Mouse (Mus musculus) liver, embryonic 14.5 days (tissue): ENCODE results near the gene Tat. TPM values are rescaled to one million over a fixed set of nuclear protein-coding genes. Genes with fewer than 3 reads are reported as not detected.

Source experiments
- ATAC-seq: fragments of 200-750 bp; cut with Nextera tagmentation; 2 replicates; pipeline ENCODE4 v1.8.0; 2017; ENCODE audit warnings: moderate number of reproducible peaks, mild to moderate bottlenecking, moderate library complexity; ENCODE audit not compliant: insufficient read depth
- DNase-seq, 3 experiments: peaks; one replicate each; pipeline ENCODE4 v3.0.0-alpha.2; 2012 to 2013; ENCODE audit warnings: low read depth in 3 of 3, low spot score in 3 of 3
- H3K27ac ChIP-seq: fragments of 300-500 bp; sonication (generic); 2 replicates; pipeline ENCODE4 v1.5.1; 2014; ENCODE audit warnings: moderate library complexity, mild to moderate bottlenecking, control low read depth, inconsistent platforms
- H3K27me3 ChIP-seq: fragments of 300-500 bp; sonication (generic); 2 replicates; pipeline ENCODE4 v1.6.1; 2014; ENCODE audit warnings: mild to moderate bottlenecking, low read length, moderate library complexity; ENCODE audit not compliant: control insufficient read depth, insufficient read depth
- H3K36me3 ChIP-seq: fragments of 300-500 bp; sonication (generic); replicated peaks from 2 replicates; pipeline ENCODE4 v1.6.1; 2014; ENCODE audit warnings: low read depth; ENCODE audit not compliant: control insufficient read depth, insufficient read depth
- H3K4me1 ChIP-seq, 2 experiments: fragments of 200-500 bp in 1 of 2; fragments of 300-500 bp in 1 of 2; sonication (generic) in 1 of 2; replicated peaks; 2 replicates each; pipeline ENCODE4 v1.6.1; 2012 to 2014; ENCODE audit warnings: antibody characterized with exemption in 1 of 2, inconsistent platforms in 1 of 2, low read length in 1 of 2; ENCODE audit not compliant: control insufficient read depth in 2 of 2, insufficient read depth in 2 of 2
- H3K4me2 ChIP-seq: fragments of 300-500 bp; sonication (generic); 2 replicates; pipeline ENCODE4 v1.6.1; 2014; ENCODE audit warnings: low read depth, mild to moderate bottlenecking, control low read depth, moderate library complexity
- H3K4me3 ChIP-seq, 2 experiments: fragments of 200-500 bp in 1 of 2; fragments of 300-500 bp in 1 of 2; sonication (generic) in 1 of 2; 2 replicates each; pipeline ENCODE4 v1.5.1; 2012 to 2014; ENCODE audit warnings: low read depth in 2 of 2, low read length in 2 of 2, mild to moderate bottlenecking in 2 of 2, control low read depth in 1 of 2, inconsistent platforms in 1 of 2, moderate library complexity in 1 of 2; ENCODE audit not compliant: insufficient read depth in 1 of 2
- H3K9ac ChIP-seq: fragments of 300-500 bp; sonication (generic); replicated peaks from 2 replicates; pipeline ENCODE4 v1.6.1; 2014; ENCODE audit warnings: mild to moderate bottlenecking, control low read depth, moderate library complexity
- H3K9me3 ChIP-seq: fragments of 300-500 bp; sonication (generic); 2 replicates; pipeline ENCODE4 v1.6.1; 2016; ENCODE audit warnings: low read length, mixed read lengths; ENCODE audit not compliant: control insufficient read depth
- CTCF ChIP-seq: IDR thresholded peaks from 2 replicates; pipeline ENCODE4 v1.5.1; 2016; ENCODE audit warnings: antibody characterized with exemption, low read depth, control low read depth
- EP300 ChIP-seq: IDR thresholded peaks from 2 replicates; pipeline ENCODE4 v1.6.1; 2016; ENCODE audit warnings: antibody characterized with exemption, low read depth
- WGBS: fragments of 180-500 bp; shearing (Covaris S2); extraction: QIAGEN DNeasy Blood & Tissue Kit; methylation state at CpG from one replicate; pipeline ENCODE4 v1.1.7; 2014; ENCODE audit not compliant: insufficient replicate concordance; 5-methylcytosine and 5-hydroxymethylcytosine counted together
- polyA plus RNA-seq, 2 experiments: library from polyadenylated mRNA; depleted of rRNA in 1 of 2; stranded (reverse) in 1 of 2; unstranded in 1 of 2; fragments of >200 nt; fragmentation: Nextera tagmentation in 1 of 2; extraction: Ambion mirVana in 1 of 2; gene quantifications; 2 replicates each; pipeline versions ENCODE4 v1.2.1 to v1.2.3; 2012 to 2014

Tat gene
- polyA plus RNA-seq, 2 experiments, result 0.25 to 0.27 TPM

GRCm38 (mm10) chr8:109947447-109948284 lies 42.6 kb upstream of the Tat start:
- no peak for ATAC-seq

DNA sequence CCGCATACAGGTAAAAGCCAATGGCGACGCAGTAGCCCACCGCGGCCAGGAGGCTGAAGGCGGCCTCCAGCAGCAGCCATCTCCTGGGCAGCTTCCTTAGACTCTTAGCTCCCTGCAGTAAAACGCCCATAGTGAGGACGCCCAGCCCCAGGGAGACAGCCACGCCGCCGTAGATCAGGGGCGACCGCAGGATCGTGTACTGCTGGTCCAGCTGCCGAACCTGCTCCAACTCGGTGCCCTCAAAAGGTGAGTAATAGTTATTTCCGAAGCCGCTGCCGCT lies 42.0 kb upstream of the Tat start:
- peaks cover 25% of the 10 kb centered on the region for H3K27me3 ChIP-seq
- no peak for TF ChIP-seq CTCF
- no peak for TF ChIP-seq EP300
- H3K36me3 ChIP-seq, result no peaks in the 10 kb centered on the region
- H3K4me2 ChIP-seq, result no peak overlapping the region
- H3K4me1 ChIP-seq, result peaks cover 0 to 4% of the 10 kb centered on the region in 2 experiments; a peak in 1 of 4 replicates
- DNase-seq, result no peak
- H3K27ac ChIP-seq, result no peak overlapping the region
- H3K9me3 ChIP-seq, result no peaks in the 10 kb centered on the region
- no peak for ATAC-seq
- H3K4me3 ChIP-seq, result no peak overlapping the region
- no peak overlapping the region for H3K9ac ChIP-seq
- 4% methylated on average over 19 of the region's 19 CpGs for WGBS

More at GRCm38 (mm10) chr8:109947447-109948284, 42.6 kb upstream of the Tat start:
- TF ChIP-seq EP300, result no peak
- peak; percentile 82 for TF ChIP-seq CTCF
- H3K4me1 ChIP-seq, result peaks cover 0 to 4% of the 10 kb centered on the region in 2 experiments; a peak in 1 of 4 replicates
- H3K36me3 ChIP-seq, result no peaks in the 10 kb centered on the region
- no peak overlapping the region for H3K4me3 ChIP-seq
- no peak overlapping the region; the same call in 1 of the 2 replicates for H3K4me2 ChIP-seq
- H3K9ac ChIP-seq, result no peak overlapping the region
- WGBS, result 4% methylated on average over 26 of the region's 26 CpGs
- no peaks in the 10 kb centered on the region for H3K9me3 ChIP-seq
- H3K27me3 ChIP-seq, result peaks cover 25% of the 10 kb centered on the region
- DNase-seq, result no peak
- H3K27ac ChIP-seq, result no peak overlapping the region

DNA sequence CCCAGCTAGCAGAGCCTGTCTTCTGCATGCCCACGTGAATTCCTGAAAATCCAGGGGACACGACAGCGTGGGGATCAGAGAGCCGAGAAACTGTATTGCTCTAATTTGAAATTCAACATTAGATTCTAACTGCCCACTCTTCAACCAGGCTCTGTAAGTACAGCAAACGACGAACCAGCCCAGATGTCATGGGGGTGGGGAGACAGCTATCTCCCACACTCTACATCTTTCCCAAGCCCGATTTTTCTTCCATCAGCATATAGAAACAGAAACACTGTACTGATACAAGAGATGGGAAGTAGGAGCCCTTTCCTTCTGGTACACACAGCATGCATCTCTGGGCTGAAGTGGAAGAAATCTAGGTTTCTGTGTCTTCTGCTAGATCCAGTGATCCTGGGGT lies 38.1 kb upstream of the Tat start:
- DNase-seq (no peak), ATAC-seq (no peak)
- Histone ChIP-seq H3K4me3 (no peak overlapping the region), H3K9me3 (no peaks in the 10 kb centered on the region), H3K4me1 (0 out of 4 replicates have a peak, but pooled peaks cover 0 to 2% of the 10 kb centered on the region in 2 experiments), H3K4me2 (no peak overlapping the region), H3K9ac (no peak overlapping the region), H3K27ac (no peak overlapping the region), H3K27me3 (peaks cover 22% of the 10 kb centered on the region), H3K36me3 (no peaks in the 10 kb centered on the region)
- TF ChIP-seq EP300, result no peak
- no peak for TF ChIP-seq CTCF
- 62% methylated on average over 7 of the region's 7 CpGs for WGBS

DNA sequence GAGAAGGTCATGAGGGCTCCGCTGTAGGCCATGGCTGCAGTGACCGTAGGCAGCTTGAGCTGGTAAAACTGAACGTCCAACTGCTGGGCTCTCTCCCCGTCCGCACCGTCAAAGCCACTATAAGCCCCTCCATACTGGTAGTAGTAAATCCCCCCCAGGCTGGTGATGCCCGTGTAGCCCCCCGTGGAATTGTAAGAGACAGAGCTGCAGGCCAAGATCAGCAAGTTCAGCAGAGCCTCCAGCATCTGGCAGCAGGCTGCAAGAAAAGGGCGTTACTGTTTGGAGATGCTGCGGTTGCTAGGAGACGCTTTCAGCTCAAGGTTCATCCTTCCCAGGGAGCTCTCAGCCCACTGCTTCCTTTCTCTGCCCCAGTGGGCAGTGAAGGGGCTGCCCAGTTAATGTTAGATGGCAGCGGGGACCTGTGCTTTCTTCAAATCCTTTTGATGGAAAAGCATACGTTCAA lies 35.7 kb upstream of the Tat start:
- H3K4me1 ChIP-seq, result 0 out of 4 replicates have a peak, but pooled peaks cover 0 to 3% of the 10 kb centered on the region in 2 experiments
- no peak overlapping the region for H3K4me3 ChIP-seq
- no peak overlapping the region for H3K27ac ChIP-seq
- ATAC-seq (no peak), DNase-seq (no peak)
- H3K27me3 ChIP-seq, result peaks cover 2% of the 10 kb centered on the region
- no peaks in the 10 kb centered on the region for H3K9me3 ChIP-seq
- TF ChIP-seq CTCF (no peak), EP300 (no peak)
- 56% methylated on average over 13 of the region's 13 CpGs for WGBS
- H3K9ac ChIP-seq, result no peak overlapping the region
- H3K4me2 ChIP-seq, result no peak overlapping the region
- no peaks in the 10 kb centered on the region for H3K36me3 ChIP-seq

DNA sequence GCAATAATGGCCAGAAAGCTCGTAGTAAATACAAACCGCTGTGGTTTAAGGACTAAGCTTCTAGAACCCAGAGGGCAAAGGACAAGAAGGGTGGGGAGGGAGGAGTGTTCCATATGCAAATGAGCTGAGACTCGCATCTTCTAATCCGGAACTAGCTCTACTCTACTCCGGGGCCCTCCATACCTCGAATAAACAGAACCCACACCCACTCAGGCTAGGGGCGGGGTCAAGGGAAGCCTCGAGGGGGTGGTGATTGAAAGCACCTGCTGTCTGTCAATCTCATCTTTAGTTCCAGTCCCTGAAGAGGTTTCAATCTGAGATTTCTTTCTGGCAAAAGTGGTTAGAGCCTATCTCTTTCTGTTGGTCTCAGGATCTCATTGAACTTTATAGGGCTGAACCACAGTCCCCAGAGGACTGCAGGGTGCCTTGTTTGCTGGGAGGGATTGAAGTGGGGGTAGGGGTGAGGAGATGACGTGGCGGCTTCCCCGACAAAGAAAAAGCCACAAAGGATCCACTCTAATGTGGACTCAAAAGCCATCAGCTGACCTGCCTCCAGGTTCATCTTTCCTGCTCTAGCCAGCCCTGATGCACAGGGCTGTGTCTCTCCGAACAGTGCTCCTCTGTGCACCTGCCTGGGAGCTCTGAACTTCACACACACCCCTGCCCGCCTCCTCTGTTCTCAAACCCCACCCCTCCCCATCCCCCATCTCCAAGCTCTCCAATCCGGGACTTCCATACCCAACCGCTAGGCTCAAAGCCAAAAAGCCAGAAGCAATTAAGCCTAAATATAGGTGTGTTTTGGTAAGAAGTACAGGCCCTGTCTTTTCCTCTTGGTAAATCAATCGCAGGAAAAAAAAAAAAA lies 32.8 kb upstream of the Tat start:
- WGBS, result 15% methylated on average over 16 of the region's 16 CpGs
- no peak overlapping the region for H3K27ac ChIP-seq
- no peaks in the 10 kb centered on the region for H3K36me3 ChIP-seq
- DNase-seq (no peak), ATAC-seq (no peak)
- no peaks in the 10 kb centered on the region for H3K9me3 ChIP-seq
- H3K9ac ChIP-seq, result no peak overlapping the region
- TF ChIP-seq CTCF (no peak), EP300 (no peak)
- H3K4me3 ChIP-seq, result no peak overlapping the region
- H3K27me3 ChIP-seq, result peaks cover 20% of the 10 kb centered on the region
- H3K4me2 ChIP-seq, result no peak overlapping the region
- H3K4me1 ChIP-seq, result 0 out of 4 replicates have a peak, but pooled peaks cover 0 to 3% of the 10 kb centered on the region in 2 experiments
